Mouse (Mus musculus) intestine, postnatal 0 days (tissue): ENCODE measurements around the gene Gm5426. TPM values are rescaled to one million over a fixed set of nuclear protein-coding genes. Genes with fewer than 3 reads are reported as not detected.
A peak's percentile ranks its signal among the peaks of the same experiment; 100 is the strongest.

ENCODE experiments used
- ATAC-seq: fragments of 200-750 bp; cut with Nextera tagmentation; 2 replicates; pipeline ENCODE4 v1.8.0; 2017; ENCODE audit warnings: mild to moderate bottlenecking, moderate TSS enrichment, moderate library complexity
- H3K27ac ChIP-seq: fragments of 300-500 bp; sonication (generic); 2 replicates; pipeline ENCODE4 v1.5.1; 2014; ENCODE audit warnings: mild to moderate bottlenecking, low read depth, low read length, moderate library complexity
- H3K27me3 ChIP-seq: fragments of 300-500 bp; sonication (generic); replicated peaks from 2 replicates; pipeline ENCODE4 v1.6.1; 2014; ENCODE audit warnings: low read length, mixed read lengths; ENCODE audit not compliant: control insufficient read depth, insufficient read depth
- H3K36me3 ChIP-seq: fragments of 300-500 bp; sonication (generic); 2 replicates; pipeline ENCODE4 v1.6.1; 2014; ENCODE audit warnings: mild to moderate bottlenecking, moderate library complexity; ENCODE audit not compliant: control insufficient read depth, insufficient read depth
- H3K4me1 ChIP-seq: fragments of 300-500 bp; sonication (generic); replicated peaks from 2 replicates; pipeline ENCODE4 v1.6.1; 2014; ENCODE audit warnings: antibody characterized with exemption, low read length, mixed read lengths; ENCODE audit not compliant: control insufficient read depth, insufficient read depth
- H3K4me2 ChIP-seq: fragments of 300-500 bp; sonication (generic); replicated peaks from 2 replicates; pipeline ENCODE4 v1.6.1; 2014; ENCODE audit warnings: low read depth, mild to moderate bottlenecking, moderate library complexity
- H3K4me3 ChIP-seq: fragments of 300-500 bp; sonication (generic); 2 replicates; pipeline ENCODE4 v1.5.1; 2014; ENCODE audit warnings: low read depth, low read length
- H3K9ac ChIP-seq: fragments of 300-500 bp; sonication (generic); 2 replicates; pipeline ENCODE4 v1.6.1; 2014; ENCODE audit warnings: mild to moderate bottlenecking, low read depth, low read length
- H3K9me3 ChIP-seq: fragments of 300-500 bp; sonication (generic); 2 replicates; pipeline ENCODE4 v1.6.1; 2016; ENCODE audit warnings: mixed run types; ENCODE audit not compliant: control insufficient read depth
- CTCF ChIP-seq: sonication (generic); IDR thresholded peaks from 2 replicates; pipeline ENCODE4 v1.5.1; 2016; ENCODE audit warnings: low read depth, mild to moderate bottlenecking, control low read depth, antibody characterized with exemption, moderate library complexity
- WGBS: fragments of 180-500 bp; shearing (Covaris S2); extraction: QIAGEN DNeasy Blood & Tissue Kit; methylation state at CpG from one replicate; pipeline ENCODE4 v1.1.7; 2014; 5-methylcytosine and 5-hydroxymethylcytosine counted together
- microRNA-seq: library from miRNA; unstranded; fragments of <30 nt; microRNA quantifications from one replicate; pipeline ENCODE4, GENCODE M21; 2016
- polyA plus RNA-seq: library from polyadenylated mRNA; unstranded; fragments of >200 nt; fragmentation: Nextera tagmentation; extraction: Ambion mirVana; gene quantifications from 2 replicates; pipeline ENCODE4 v1.2.1, GENCODE M21; 2015

Gene Gm5426
- polyA plus RNA-seq, 1 experiment from 2014 or later = not detected

DNA sequence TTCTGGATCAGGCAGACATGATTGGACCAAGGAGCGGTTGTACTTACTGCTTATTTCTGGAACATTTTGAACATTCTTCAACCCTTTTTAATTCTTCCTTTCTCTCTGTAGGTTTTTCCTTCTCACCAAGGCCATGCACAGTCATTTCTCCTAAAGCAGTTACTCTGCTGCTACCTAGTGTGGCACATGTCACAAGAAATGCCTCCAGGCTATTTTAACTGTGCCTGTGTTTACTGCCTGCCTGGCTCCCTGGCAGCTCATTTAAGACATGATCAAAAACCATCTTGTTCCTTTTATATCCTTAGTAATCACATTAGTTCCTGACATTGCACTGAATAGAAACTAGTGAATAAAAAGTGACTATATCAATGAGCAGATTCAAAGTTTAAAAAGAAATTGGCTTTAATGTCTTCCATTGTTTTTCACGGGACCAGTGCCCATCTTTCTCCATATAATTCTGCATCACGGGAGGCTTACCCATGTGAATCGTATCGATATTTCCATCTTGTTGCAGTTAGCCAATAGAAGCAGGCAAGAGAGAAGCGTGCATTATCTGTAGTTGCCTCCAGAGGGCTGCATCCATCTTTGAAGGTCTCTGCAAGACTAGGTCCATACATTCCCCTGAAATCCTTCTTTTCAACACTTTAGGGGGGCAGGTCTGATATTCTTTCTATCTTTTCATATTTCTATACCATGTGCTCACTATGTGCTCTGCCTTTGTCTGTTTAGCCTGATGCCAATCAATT, 45.7 kb downstream of the Gm5426 start:
- Histone ChIP-seq H3K36me3 (no peaks in the 10 kb centered on the region), H3K9me3 (no peaks in the 10 kb centered on the region), H3K4me1 (0 out of 2 replicates have a peak, but pooled peaks cover 3% of the 10 kb centered on the region), H3K4me2 (no peak overlapping the region), H3K27me3 (no peaks in the 10 kb centered on the region), H3K9ac (no peak overlapping the region), H3K27ac (peak overlapping the region; percentile 50; the same call in 1 of the 2 replicates), H3K4me3 (no peak overlapping the region)
- no peak for ATAC-seq
- 97% methylated on average over 6 of the region's 6 CpGs for WGBS
- peak; percentile 39 for TF ChIP-seq CTCF

- Histone ChIP-seq H3K36me3 (no peaks in the 10 kb centered on the region), H3K4me1 (0 out of 2 replicates have a peak, but pooled peaks cover 3% of the 10 kb centered on the region), H3K4me3 (no peak overlapping the region), H3K4me2 (no peak overlapping the region), H3K27ac (no peak overlapping the region), H3K9me3 (no peaks in the 10 kb centered on the region), H3K27me3 (no peaks in the 10 kb centered on the region), H3K9ac (no peak overlapping the region)
- no peak for TF ChIP-seq CTCF
- WGBS = 75% methylated on average over 2 of the region's 2 CpGs
- no peak for ATAC-seq
These were observed 48.6 kb downstream of the Gm5426 start for GRCm38 (mm10) chr10:96185026-96185425.

DNA sequence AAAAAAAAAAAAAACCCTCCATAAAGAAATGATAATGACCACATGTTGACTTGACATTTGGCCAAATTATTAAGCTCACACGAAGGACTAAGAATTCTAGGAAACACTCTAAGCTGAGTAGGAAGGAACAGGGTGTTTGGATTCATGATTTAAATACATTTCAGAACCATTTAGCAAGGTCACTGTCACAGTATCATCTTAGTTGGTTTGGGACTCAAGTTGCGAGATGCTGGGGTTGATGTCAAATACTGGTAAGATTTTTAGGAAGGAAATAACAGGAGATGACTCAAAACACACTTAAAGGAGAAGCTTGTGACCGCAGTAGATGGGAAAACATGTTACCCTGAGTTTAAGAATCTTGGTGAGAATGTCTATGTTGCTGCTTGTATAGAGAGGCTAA, 49.2 kb downstream of the Gm5426 start:
- H3K4me2 ChIP-seq = no peak overlapping the region
- no peaks in the 10 kb centered on the region for H3K27me3 ChIP-seq
- TF ChIP-seq CTCF = no peak
- no peaks in the 10 kb centered on the region for H3K36me3 ChIP-seq
- no peak for ATAC-seq
- WGBS = 66% methylated on average over 3 of the region's 3 CpGs
- H3K4me3 ChIP-seq = no peak overlapping the region
- no peaks in the 10 kb centered on the region for H3K9me3 ChIP-seq
- H3K27ac ChIP-seq = no peak overlapping the region
- H3K9ac ChIP-seq = no peak overlapping the region
- 0 out of 2 replicates have a peak, but pooled peaks cover 3% of the 10 kb centered on the region for H3K4me1 ChIP-seq

Small RNA genes lying within 50 kb of the gene (microRNA-seq; reads per million reads assigned to microRNA genes)
- gene Gm22913 = not detected

Other genes starting within 250 kb of the Gm5426 start
- 20.6 and 21.3 TPM in 2 replicates for gene Eea1, start 196.0 kb upstream of the Gm5426 start, polyA plus RNA-seq